Mouse (Mus musculus): ENCODE results near the gene Rasal2. TPM values are rescaled to one million over a fixed set of nuclear protein-coding genes. Genes with fewer than 3 reads are reported as not detected.
A peak's percentile ranks its signal among the peaks of the same experiment; 100 is the strongest.

Rasal2 gene
- total RNA-seq, 4 experiments from 2014 or later: 4.0 to 6.1 (median 5.1) TPM

DNA sequence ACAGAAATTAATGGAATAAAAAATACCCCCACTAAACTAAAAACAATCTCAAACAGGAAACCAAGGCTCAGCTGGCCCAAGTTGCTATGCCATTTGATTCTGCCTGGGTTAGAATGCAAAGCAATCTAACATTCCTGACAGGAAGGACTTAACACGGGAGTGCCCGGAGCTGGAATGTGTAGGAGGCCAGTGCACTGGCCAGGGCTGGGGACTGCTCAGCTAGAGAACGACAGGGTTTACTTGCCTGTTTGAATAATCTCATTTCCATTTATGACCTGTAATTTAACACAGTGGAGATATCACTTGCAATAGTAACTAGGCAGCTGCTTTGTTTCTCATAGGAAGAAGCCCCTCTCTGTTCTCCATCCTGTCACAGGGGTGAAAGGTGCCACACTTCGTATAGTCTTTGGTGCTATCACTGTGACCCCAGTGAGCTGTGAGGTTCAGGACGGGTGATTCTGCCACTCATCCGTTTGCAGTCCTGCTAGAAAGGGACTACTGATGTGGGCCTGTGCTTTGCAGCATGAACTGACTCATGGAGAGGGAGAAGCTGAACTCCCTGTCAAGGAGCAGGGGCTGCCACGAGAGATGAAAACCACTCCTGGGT lies 269.0 kb downstream of the Rasal2 start:
- no peak for DNase-seq (ENCODE audit: low spot score in 2 of 2)

DNA sequence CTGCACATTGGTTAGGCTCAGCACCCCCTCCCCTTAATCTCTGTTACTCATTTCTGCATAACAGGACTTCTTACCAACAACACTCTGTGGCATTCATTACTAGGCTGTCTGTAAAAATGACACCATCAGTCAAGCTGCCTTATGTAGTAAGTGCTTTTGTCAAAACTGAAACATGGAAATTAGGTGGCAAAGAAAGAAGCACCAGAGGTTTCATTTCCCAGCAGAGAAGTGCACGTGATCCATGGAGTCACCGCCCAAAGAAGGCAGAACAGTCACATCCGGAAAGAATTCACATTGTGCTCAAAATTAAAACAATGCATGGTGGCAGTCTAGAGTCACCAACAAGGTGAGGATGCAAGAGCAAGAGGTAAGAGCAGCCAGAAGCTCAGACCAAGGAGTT lies 271.4 kb downstream of the Rasal2 start:
- no peak for DNase-seq (ENCODE audit: low spot score in 2 of 2)

DNA sequence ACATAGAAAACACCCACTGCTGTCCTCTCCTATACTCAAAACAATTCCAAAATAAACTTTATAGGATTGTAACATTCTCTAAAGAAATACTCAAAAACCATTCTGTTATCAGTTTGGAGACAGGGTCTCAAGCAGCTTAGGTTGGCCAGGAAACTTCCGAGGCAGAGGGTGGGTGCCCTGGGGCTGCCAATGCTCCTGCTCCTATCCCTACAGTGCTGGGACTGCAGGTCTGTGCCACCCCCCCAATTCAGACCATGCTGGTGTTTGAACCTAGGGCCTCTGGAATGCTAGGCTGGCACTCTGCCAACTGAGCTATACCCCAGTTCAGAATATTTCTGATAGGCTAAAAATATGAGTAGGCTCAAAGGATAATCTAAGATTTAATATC lies 274.5 kb downstream of the Rasal2 start:
- no peak for DNase-seq (ENCODE audit: low spot score in 2 of 2)

DNA sequence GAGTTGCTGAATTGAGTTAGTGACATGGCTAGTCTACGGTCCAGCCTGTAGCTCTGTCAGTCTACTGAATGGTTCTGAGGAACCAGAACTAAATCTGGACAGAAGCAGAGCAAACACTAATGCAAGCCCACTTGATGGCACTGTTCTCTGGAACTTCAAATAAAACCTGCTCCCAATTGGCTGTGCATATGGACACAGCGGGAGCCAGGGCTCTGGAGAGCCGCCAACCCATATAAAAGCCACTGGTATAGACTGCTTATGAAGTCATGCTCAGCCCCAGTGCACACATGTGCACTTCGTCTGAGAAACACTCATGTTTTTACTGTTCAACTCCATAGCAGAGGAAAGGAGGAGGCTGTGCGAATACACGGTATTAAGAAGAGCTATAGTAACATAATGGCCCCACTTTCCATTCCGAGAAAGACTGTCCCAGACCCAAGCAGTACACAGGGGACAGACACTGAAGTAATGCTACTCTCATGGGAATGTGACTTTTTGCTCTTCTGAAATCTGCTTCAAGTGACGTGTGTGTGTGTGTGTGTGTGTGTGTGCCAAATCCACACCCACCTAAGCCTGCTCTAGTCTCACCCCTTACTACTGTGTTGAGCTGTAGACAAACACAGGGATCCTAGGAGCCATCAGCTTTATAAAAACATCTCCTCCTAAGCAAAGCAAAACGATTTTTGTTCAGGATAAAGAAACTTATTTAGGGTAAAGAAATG lies 275.1 kb downstream of the Rasal2 start:
- peak in 1 of 2 experiments; percentile 2 for DNase-seq (ENCODE audit: low spot score in 2 of 2)

DNA sequence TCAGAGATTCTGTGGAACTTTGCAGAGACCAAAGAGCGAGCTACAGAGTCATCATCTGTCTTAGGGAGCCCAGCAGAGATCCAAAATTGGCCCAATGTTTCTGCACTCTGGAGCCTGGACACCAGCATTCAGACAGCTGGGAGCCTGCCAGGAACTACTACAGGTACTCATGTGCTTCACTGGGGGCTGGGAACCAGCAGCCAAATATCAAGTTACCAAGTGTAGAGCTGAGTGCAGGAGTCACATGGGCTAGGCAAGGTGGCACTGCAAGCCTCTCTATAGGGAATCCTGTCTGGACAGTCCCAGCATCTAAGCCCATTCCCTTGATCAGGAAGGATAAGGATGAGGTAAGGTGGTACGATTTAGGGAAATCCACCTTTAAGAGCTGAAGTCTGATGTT lies 284.2 kb downstream of the Rasal2 start:
- no peak for DNase-seq (ENCODE audit: low spot score in 2 of 2)

DNA sequence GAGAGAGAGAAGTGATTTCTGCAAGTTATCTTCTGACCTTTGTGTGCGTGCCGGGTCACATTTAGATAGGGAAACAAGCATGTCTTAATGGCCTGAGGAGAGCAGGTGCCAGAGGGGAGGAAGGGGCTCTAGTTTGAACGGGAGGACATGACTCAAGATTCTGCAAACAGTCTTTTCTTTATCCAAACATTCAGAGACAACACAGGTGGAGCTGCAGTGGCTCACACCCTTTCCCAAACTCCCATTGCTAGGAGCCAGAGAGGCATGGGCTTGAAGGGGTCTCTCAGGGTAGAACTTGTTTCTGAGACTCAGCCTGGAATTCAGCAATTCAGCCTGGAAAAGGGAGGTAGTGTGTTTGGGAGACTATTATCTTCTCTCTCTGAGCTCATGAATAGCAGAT lies 288.6 kb downstream of the Rasal2 start:
- DNase-seq (ENCODE audit: low spot score in 2 of 2): no peak

DNA sequence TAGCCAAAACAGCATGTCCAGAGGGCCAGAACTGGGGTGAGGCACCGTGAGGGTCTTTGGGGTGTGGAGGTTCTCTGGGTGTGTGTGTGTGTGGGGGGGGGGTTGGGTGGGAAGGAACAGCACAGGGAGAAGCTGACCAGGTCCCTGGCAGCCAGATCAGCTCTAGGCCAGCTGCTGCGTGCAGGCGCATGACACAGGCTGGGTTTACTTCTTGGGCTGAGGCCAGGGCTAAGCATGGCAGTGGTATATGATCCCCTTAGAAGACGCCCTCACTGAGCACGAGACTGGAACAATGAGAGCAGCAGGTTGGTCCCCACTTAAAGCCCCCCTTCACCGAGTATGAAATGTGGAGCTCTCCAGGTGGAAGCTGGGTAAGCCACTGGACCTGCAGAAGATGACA lies 293.2 kb downstream of the Rasal2 start:
- no peak for DNase-seq (ENCODE audit: low spot score in 2 of 2)

DNA sequence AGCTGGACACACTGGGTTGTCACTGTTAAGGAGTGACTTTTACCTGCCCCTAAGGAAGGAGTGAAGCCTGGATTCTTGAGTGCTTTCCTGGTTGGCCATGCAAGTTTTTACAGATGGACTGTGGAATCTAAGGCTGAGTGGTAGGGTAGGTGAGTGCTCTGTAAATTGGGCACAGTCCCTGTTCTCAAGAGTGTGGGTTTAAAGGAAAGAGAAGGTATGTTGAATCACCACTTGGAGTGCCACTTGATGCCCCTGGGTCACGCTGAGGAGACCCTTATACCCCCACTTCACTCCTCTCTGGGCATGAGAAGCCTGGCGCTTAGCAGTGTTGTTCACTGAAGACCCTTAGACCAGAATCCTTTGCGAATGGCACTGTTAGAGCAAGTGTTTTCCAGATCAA lies 295.0 kb downstream of the Rasal2 start:
- no peak for DNase-seq (ENCODE audit: low spot score in 2 of 2)

DNA sequence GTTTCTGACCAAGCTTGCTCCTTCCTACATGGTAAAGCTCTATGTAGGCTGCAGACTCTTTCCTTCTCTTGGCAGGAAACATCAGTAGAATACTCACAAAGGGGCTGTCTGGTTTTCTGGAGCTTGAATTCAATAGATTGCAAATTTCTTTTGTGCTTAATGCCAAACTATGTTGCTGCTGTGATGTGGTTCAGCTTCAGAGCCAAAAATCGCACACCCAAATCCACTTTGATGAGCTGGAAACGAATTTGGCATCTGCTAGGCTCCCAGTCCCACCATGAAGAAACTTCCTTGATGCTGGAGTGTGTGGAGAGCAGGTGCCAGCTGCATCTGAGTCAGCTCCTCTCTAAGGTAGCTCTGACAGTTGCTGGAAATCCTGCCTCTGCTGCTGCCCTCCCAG lies 297.9 kb downstream of the Rasal2 start:
- no peak for DNase-seq (ENCODE audit: low spot score in 2 of 2)

DNA sequence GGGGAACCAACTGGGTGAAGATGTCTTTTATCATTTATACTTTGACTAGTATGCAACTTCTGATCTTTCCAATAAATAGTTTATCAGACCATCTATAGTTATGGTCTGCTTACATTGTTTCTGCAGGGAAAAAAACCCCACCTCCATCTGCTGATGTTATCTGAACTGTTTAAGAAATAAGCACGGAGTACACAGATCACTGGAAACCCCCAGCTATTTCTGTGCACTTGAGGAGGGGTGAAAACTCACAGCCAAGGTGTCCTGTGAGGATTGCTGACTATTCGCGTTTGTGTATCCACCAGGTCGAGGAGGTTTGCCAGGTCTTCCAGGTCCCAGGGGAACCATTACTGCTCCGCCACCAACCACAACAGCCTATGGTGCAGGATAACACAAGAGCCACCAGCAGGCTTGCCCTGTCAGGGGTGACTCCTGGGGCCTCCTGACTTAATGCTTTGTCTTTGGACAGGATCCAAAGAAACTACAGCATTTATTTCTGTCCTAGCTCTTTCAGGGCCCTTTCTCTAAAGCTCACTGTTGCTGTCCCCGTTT lies 302.0 kb downstream of the Rasal2 start:
- DNase-seq (ENCODE audit: low spot score in 2 of 2): peak in 1 of 2 experiments; percentile 11

DNA sequence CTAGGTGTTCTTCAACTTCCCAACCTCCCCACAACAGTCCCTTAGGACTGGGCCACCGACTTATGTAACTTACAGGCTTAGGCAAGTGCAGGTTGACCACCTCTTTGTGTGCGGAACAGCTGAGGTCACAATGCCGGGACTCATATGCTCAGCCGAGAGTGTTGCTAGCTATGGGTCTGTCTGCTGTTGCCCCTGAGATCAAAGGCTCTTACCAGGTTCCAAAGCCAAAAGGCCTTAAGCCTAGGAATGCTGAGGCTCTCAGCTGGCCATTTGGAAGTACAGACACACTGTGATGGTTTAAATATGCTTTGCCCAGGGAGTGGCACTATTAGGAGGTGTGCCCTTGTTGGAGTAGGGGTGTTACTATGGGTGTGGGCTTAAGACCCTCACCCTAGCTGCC lies 303.8 kb downstream of the Rasal2 start, which contains the start of gene Tex35:
Gene Tex35, minus strand, starts transcription at position 101 of the 400 bp plus-strand sequence.
- DNase-seq (ENCODE audit: low spot score in 2 of 2): no peak

DNA sequence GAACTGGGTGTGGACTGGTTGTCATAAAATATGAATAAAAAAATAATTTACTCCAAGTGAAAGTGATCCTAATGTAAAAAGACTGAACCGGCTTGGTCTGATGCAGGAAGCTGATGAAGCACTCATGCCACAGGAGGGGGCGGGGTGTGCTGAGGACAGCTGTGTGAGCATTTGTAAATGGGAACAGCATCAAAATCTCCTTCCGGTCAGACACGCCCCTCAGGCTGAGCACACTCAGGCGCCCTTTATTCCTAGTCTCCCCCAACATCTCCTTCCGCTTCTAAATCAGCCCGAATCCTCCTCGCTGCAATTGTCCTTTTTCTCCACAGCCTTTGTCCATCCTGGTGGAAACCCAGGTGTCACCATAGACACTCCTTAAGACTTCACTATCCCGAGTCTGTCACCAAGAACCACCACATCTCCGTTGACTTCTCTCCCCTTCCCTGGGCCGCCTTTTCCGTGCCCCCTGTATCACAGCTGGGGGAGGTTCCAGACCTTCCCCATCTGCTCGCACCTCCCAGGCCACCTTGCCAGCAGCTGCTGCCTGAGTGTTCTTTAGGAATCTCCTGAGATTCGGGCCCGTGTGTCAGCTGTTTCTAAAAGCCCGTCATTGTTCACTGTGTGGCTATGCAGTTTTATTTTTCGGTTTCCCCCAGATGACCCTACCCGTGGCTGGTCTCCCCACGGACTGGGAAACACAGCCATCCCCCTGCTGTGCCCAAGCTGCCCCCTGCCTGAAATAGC lies 311.1 kb downstream of the Rasal2 start:
- peak; percentile 13 for DNase-seq (ENCODE audit: low spot score in 2 of 2)

DNA sequence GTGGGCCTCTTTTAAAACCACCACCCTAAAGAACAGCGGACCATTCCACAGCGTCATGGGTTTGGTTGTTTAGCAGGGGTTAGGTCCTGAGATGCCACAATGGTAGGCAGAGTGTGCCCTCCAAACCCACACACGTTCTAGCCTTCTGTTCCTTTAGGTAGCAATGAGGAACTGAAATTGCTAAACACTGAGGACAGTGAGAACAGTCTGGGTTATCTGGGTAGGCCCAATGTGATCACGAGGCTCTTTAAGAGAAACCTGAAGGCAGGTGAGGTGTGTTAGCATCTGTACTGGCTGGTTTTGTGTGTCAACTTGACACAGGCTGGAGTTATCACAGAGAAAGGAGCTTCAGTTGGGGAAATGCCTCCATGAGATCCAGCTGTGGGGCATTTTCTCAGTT lies 316.9 kb downstream of the Rasal2 start:
- DNase-seq (ENCODE audit: low spot score in 2 of 2): no peak

DNA sequence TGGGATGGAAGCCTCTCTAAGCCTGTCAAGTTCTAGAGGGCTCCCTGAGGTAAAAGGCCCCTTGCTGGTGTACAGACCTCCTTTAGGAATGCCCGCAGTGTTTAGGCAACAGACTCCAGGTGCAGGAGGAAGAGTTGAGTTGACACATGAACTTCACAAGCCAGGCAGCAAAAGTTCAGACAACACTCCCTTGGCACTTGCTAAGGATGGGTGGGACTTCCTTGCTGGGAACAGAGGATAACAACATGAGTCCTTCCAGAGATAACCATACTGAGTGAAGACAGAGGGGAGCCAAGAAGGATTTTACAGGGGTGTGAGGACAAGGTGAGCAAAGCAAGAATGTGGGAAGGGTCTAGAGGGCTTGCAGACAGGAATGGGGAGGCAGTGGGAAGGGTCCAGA lies 319.8 kb downstream of the Rasal2 start:
- no peak for DNase-seq (ENCODE audit: low spot score in 2 of 2)

DNA sequence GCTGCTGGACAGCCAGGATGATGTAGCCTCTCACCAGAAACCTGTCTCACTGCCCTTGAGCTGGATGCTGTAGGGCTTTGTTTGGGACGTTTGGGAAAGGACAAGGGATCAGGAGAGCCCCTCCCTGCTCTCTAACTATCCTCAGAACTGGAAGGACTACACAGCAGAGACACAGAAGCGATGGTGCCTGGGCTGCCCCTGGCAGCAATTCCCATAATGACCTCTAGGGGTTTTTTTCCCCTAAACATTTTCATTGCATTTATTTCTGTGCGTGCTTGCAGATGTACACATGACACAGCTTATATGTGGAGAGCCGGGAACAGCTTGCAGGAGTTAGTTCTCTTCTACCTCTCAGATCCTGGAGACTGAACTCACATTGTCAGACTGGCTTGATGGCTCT lies 320.3 kb downstream of the Rasal2 start:
- no peak for DNase-seq (ENCODE audit: low spot score in 2 of 2)

DNA sequence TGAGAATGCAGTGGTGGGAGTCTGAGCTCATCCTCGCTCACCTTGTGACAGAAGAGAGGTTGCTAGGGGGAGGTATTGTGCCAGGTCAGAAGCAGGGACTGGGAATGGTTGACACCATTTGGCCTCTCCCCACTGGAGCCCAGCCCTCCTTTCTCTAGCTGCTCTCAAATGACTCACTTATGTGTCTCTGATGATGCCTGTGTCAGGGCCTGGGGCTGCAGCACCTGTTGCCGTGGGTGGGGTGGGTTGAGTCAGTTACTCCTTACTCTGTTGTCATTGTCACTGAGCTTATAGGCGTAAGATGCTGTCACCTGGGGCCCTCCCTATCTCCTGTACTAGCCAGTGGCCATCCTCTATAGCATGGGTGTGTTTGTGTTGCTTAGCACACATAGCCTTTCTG lies 321.6 kb downstream of the Rasal2 start:
- DNase-seq (ENCODE audit: low spot score in 2 of 2): no peak

DNA sequence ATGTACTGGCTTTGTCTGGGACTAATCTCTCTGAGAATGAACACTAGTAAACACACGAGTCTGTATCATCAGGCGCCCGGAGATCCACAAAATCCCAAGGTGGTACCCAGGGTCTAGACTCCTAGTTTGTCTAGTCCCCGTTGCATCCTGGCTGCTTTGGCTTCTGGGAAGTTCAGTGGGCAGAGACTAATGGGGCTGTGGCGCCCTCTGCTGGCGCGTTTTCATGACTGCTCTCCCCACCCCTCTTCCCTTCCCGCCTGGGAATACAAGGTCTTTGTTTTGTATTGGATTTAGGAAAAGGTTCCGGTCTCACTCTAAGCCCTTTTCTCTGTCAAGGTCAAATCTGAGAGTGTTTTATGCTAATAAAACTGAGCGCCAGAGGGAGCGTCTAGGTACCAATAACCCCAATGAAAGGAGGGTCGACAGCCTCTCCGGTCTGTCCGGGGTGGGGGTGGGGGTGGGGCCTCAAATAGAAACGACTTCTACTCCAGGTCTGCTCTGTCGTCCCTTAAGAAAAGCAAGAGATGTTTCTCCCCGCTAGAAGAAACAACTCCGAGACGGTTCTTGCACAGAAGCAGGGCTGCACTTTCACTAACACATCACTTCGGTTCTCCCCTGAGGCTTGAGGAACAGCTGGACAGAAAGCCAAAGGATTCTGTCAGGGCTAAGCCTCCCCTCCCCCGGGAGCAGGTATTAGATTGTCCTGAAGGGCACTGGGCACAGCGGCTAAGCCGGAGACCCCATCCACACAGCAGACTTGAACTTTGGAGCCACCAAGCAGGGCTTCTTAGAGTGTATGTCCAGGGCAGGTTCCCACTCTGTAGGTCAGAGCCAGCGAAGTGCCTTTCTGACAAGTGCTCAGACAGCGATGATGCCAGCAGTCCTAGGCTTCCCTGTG lies 326.0 kb downstream of the Rasal2 start:
- peak in 1 of 2 experiments; percentile 19 for DNase-seq (ENCODE audit: low spot score in 2 of 2)

Data from gastrocnemius, adult 8-10 months (tissue).